Mouse (Mus musculus) hindbrain, postnatal 0 days (tissue): ENCODE measurements around the gene Dnah14. TPM values are rescaled to one million over a fixed set of nuclear protein-coding genes. Genes with fewer than 3 reads are reported as not detected.
A peak's percentile ranks its signal among the peaks of the same experiment; 100 is the strongest.

Source experiments
- ATAC-seq: fragments of 200-750 bp; cut with Nextera tagmentation; 2 replicates; pipeline ENCODE4 v1.8.0; 2017; ENCODE audit warnings: mild to moderate bottlenecking, moderate TSS enrichment, moderate library complexity
- DNase-seq: peaks from one replicate; pipeline ENCODE4 v3.0.0-alpha.2; 2015; ENCODE audit warnings: low spot score
- H3K27ac ChIP-seq: fragments of 300-500 bp; sonication (generic); 2 replicates; pipeline ENCODE4 v1.5.1; 2014; ENCODE audit warnings: mild to moderate bottlenecking
- H3K27me3 ChIP-seq: fragments of 300-500 bp; sonication (generic); 2 replicates; pipeline ENCODE4 v1.6.1; 2014; ENCODE audit warnings: low read length, mixed read lengths; ENCODE audit not compliant: insufficient read depth
- H3K36me3 ChIP-seq: fragments of 300-500 bp; sonication (generic); 2 replicates; pipeline ENCODE4 v1.6.1; 2014; ENCODE audit warnings: low read length, mixed read lengths; ENCODE audit not compliant: insufficient read depth
- H3K4me1 ChIP-seq: fragments of 300-500 bp; sonication (generic); 2 replicates; pipeline ENCODE4 v1.6.1; 2014; ENCODE audit warnings: antibody characterized with exemption, low read length, mixed read lengths; ENCODE audit not compliant: insufficient read depth
- H3K4me2 ChIP-seq: fragments of 300-500 bp; sonication (generic); 2 replicates; pipeline ENCODE4 v1.6.1; 2014; ENCODE audit warnings: low read depth, mild to moderate bottlenecking, low read length, moderate library complexity, mixed read lengths
- H3K4me3 ChIP-seq: fragments of 300-500 bp; sonication (generic); 2 replicates; pipeline ENCODE4 v1.5.1; 2014; ENCODE audit warnings: low read length
- H3K9ac ChIP-seq: fragments of 300-500 bp; sonication (generic); replicated peaks from 2 replicates; pipeline ENCODE4 v1.6.1; 2014; ENCODE audit warnings: mild to moderate bottlenecking, low read length, moderate library complexity, mixed read lengths
- H3K9me3 ChIP-seq: fragments of 300-500 bp; sonication (generic); 2 replicates; pipeline ENCODE4 v1.6.1; 2016; ENCODE audit warnings: low read length, mixed read lengths
- CTCF ChIP-seq: IDR thresholded peaks from 2 replicates; pipeline ENCODE4 v1.5.1; 2016; ENCODE audit warnings: antibody characterized with exemption, control low read depth, low read depth
- WGBS: fragments of 180-500 bp; shearing (Covaris S2); extraction: QIAGEN DNeasy Blood & Tissue Kit; methylation state at CpG from one replicate; pipeline ENCODE4 v1.1.7; 2014; 5-methylcytosine and 5-hydroxymethylcytosine counted together
- polyA plus RNA-seq: library from polyadenylated mRNA; unstranded; fragments of >200 nt; fragmentation: Nextera tagmentation; extraction: Ambion mirVana; gene quantifications from 2 replicates; pipeline ENCODE4 v1.2.1, GENCODE M21; 2015
- total RNA-seq: library from RNA; depleted of rRNA; stranded (reverse); fragments of >200 nt; gene quantifications from 2 replicates; pipeline ENCODE4 v1.2.3, GENCODE M21; 2014; rRNA removed

Dnah14 gene
- total and polyA plus RNA-seq, 2 experiments from 2014 or later: 0.05 to 0.80 TPM

GRCm38 (mm10) chr1:181856329-181856728 lies 280.0 kb downstream of the Dnah14 start:
- Histone ChIP-seq H3K9me3 (no peaks in the 10 kb centered on the region), H3K27me3 (no peaks in the 10 kb centered on the region), H3K4me2 (no peak overlapping the region), H3K4me1 (0 out of 2 replicates have a peak, but pooled peaks cover 4% of the 10 kb centered on the region), H3K9ac (no peak overlapping the region), H3K36me3 (no peaks in the 10 kb centered on the region), H3K4me3 (no peak overlapping the region), H3K27ac (no peak overlapping the region)
- WGBS: 94% methylated on average over 2 of the region's 2 CpGs
- ATAC-seq (no peak), DNase-seq (no peak)
- no peak for TF ChIP-seq CTCF

GRCm38 (mm10) chr1:181860659-181861058 lies 284.3 kb downstream of the Dnah14 start:
- TF ChIP-seq CTCF: no peak
- Histone ChIP-seq H3K9ac (no peak overlapping the region), H3K9me3 (no peaks in the 10 kb centered on the region), H3K27me3 (no peaks in the 10 kb centered on the region), H3K4me2 (no peak overlapping the region), H3K4me1 (no peaks in the 10 kb centered on the region), H3K4me3 (no peak overlapping the region), H3K36me3 (no peaks in the 10 kb centered on the region), H3K27ac (no peak overlapping the region)
- 40% methylated on average over 5 of the region's 5 CpGs for WGBS
- no peak for ATAC-seq
- peak; percentile 29 for DNase-seq

GRCm38 (mm10) chr1:181861181-181861902 lies 285.0 kb downstream of the Dnah14 start:
- H3K36me3 ChIP-seq: no peaks in the 10 kb centered on the region
- no peak for ATAC-seq
- no peaks in the 10 kb centered on the region for H3K9me3 ChIP-seq
- WGBS: 79% methylated on average over 2 of the region's 2 CpGs
- no peak for TF ChIP-seq CTCF
- no peaks in the 10 kb centered on the region for H3K4me1 ChIP-seq
- H3K4me2 ChIP-seq: no peak overlapping the region
- H3K27me3 ChIP-seq: no peaks in the 10 kb centered on the region
- no peak overlapping the region for H3K27ac ChIP-seq
- H3K4me3 ChIP-seq: no peak overlapping the region
- H3K9ac ChIP-seq: no peak overlapping the region
- no peak for DNase-seq

GRCm38 (mm10) chr1:181862676-181863374 lies 286.5 kb downstream of the Dnah14 start:
- H3K27ac ChIP-seq: no peak overlapping the region
- no peak for TF ChIP-seq CTCF
- H3K4me1 ChIP-seq: no peaks in the 10 kb centered on the region
- ATAC-seq (0 out of 2 replicates have a peak, but pooled peaks have one; percentile 21), DNase-seq (no peak)
- no peak overlapping the region for H3K4me3 ChIP-seq
- no peaks in the 10 kb centered on the region for H3K9me3 ChIP-seq
- H3K36me3 ChIP-seq: no peaks in the 10 kb centered on the region
- no peaks in the 10 kb centered on the region for H3K27me3 ChIP-seq
- H3K4me2 ChIP-seq: no peak overlapping the region
- WGBS: 48% methylated on average over 16 of the region's 16 CpGs
- no peak overlapping the region for H3K9ac ChIP-seq

GRCm38 (mm10) chr1:181863431-181863830 lies 287.1 kb downstream of the Dnah14 start:
- WGBS: 41% methylated on average over 8 of the region's 8 CpGs
- Histone ChIP-seq H3K4me1 (no peaks in the 10 kb centered on the region), H3K9me3 (no peaks in the 10 kb centered on the region), H3K4me3 (no peak overlapping the region), H3K27ac (no peak overlapping the region), H3K9ac (no peak overlapping the region), H3K27me3 (no peaks in the 10 kb centered on the region), H3K4me2 (no peak overlapping the region), H3K36me3 (no peaks in the 10 kb centered on the region)
- DNase-seq: no peak
- no peak for TF ChIP-seq CTCF
- ATAC-seq: no peak

Other genes with a start within 250 kb of the Dnah14 start
- 23.0 and 24.3 TPM in 2 replicates for gene Cnih3, start 223.9 kb upstream of the Dnah14 start, total RNA-seq
- 13.2 and 13.4 TPM in 2 replicates for gene Cnih3, start 223.9 kb upstream of the Dnah14 start, polyA plus RNA-seq
- gene Ccdc121, start 65.1 kb upstream of the Dnah14 start, total RNA-seq: 0.16 TPM in 1 of 2 replicates, not detected in the other
- gene Ccdc121, start 65.1 kb upstream of the Dnah14 start, polyA plus RNA-seq: 0.25 TPM in 2 replicates